Mouse (Mus musculus) hindbrain, postnatal 0 days (tissue): ENCODE data around the gene Rtn4rl1. TPM values are rescaled to one million over a fixed set of nuclear protein-coding genes. Genes with fewer than 3 reads are reported as not detected.

Source experiments
- ATAC-seq: fragments of 200-750 bp; cut with Nextera tagmentation; 2 replicates; pipeline ENCODE4 v1.8.0; 2017; ENCODE audit warnings: mild to moderate bottlenecking, moderate TSS enrichment, moderate library complexity
- DNase-seq: peaks from one replicate; pipeline ENCODE4 v3.0.0-alpha.2; 2015; ENCODE audit warnings: low spot score
- H3K27ac ChIP-seq: fragments of 300-500 bp; sonication (generic); 2 replicates; pipeline ENCODE4 v1.5.1; 2014; ENCODE audit warnings: mild to moderate bottlenecking
- H3K27me3 ChIP-seq: fragments of 300-500 bp; sonication (generic); 2 replicates; pipeline ENCODE4 v1.6.1; 2014; ENCODE audit warnings: low read length, mixed read lengths; ENCODE audit not compliant: insufficient read depth
- H3K36me3 ChIP-seq: fragments of 300-500 bp; sonication (generic); 2 replicates; pipeline ENCODE4 v1.6.1; 2014; ENCODE audit warnings: low read length, mixed read lengths; ENCODE audit not compliant: insufficient read depth
- H3K4me1 ChIP-seq: fragments of 300-500 bp; sonication (generic); 2 replicates; pipeline ENCODE4 v1.6.1; 2014; ENCODE audit warnings: antibody characterized with exemption, low read length, mixed read lengths; ENCODE audit not compliant: insufficient read depth
- H3K4me2 ChIP-seq: fragments of 300-500 bp; sonication (generic); 2 replicates; pipeline ENCODE4 v1.6.1; 2014; ENCODE audit warnings: low read depth, mild to moderate bottlenecking, low read length, moderate library complexity, mixed read lengths
- H3K4me3 ChIP-seq: fragments of 300-500 bp; sonication (generic); 2 replicates; pipeline ENCODE4 v1.5.1; 2014; ENCODE audit warnings: low read length
- H3K9ac ChIP-seq: fragments of 300-500 bp; sonication (generic); replicated peaks from 2 replicates; pipeline ENCODE4 v1.6.1; 2014; ENCODE audit warnings: mild to moderate bottlenecking, low read length, moderate library complexity, mixed read lengths
- H3K9me3 ChIP-seq: fragments of 300-500 bp; sonication (generic); 2 replicates; pipeline ENCODE4 v1.6.1; 2016; ENCODE audit warnings: low read length, mixed read lengths
- CTCF ChIP-seq: IDR thresholded peaks from 2 replicates; pipeline ENCODE4 v1.5.1; 2016; ENCODE audit warnings: antibody characterized with exemption, control low read depth, low read depth
- WGBS: fragments of 180-500 bp; shearing (Covaris S2); extraction: QIAGEN DNeasy Blood & Tissue Kit; methylation state at CpG from one replicate; pipeline ENCODE4 v1.1.7; 2014; 5-methylcytosine and 5-hydroxymethylcytosine counted together
- polyA plus RNA-seq: library from polyadenylated mRNA; unstranded; fragments of >200 nt; fragmentation: Nextera tagmentation; extraction: Ambion mirVana; gene quantifications from 2 replicates; pipeline ENCODE4 v1.2.1, GENCODE M21; 2015
- total RNA-seq: library from RNA; depleted of rRNA; stranded (reverse); fragments of >200 nt; gene quantifications from 2 replicates; pipeline ENCODE4 v1.2.3, GENCODE M21; 2014

The Rtn4rl1 gene
- total and polyA plus RNA-seq, 2 experiments from 2014 or later: 10.7 to 13.4 TPM

GRCm38 (mm10) chr11:75245372-75246330, 52.1 kb downstream of the Rtn4rl1 start:
- H3K4me2 ChIP-seq: no peak overlapping the region
- H3K36me3 ChIP-seq: no peaks in the 10 kb centered on the region
- H3K27me3 ChIP-seq: no peaks in the 10 kb centered on the region
- WGBS: 26% methylated on average over 16 of the region's 16 CpGs
- DNase-seq: peak; percentile 39
- peak; percentile 50 for ATAC-seq
- no peak overlapping the region for H3K27ac ChIP-seq
- TF ChIP-seq CTCF: 0 out of 2 replicates have a peak, but pooled peaks have one; percentile 4
- H3K4me3 ChIP-seq: no peak overlapping the region
- H3K9me3 ChIP-seq: no peaks in the 10 kb centered on the region
- no peak overlapping the region for H3K9ac ChIP-seq
- H3K4me1 ChIP-seq: 0 out of 2 replicates have a peak, but pooled peaks cover 12% of the 10 kb centered on the region

- Histone ChIP-seq H3K9me3 (no peaks in the 10 kb centered on the region), H3K36me3 (no peaks in the 10 kb centered on the region), H3K4me1 (0 out of 2 replicates have a peak, but pooled peaks cover 12% of the 10 kb centered on the region), H3K4me3 (no peak overlapping the region), H3K27ac (no peak overlapping the region), H3K27me3 (no peaks in the 10 kb centered on the region), H3K9ac (no peak overlapping the region), H3K4me2 (no peak overlapping the region)
- TF ChIP-seq CTCF: no peak
- ATAC-seq: no peak
- 71% methylated on average over 8 of the region's 8 CpGs for WGBS
- DNase-seq: no peak
Observed at GRCm38 (mm10) chr11:75246589-75246988, 53.0 kb downstream of the Rtn4rl1 start.

- WGBS: 93% methylated on average over 10 of the region's 10 CpGs
- H3K27ac ChIP-seq: no peak overlapping the region
Observed at GRCm38 (mm10) chr11:75247137-75247730, 53.7 kb downstream of the Rtn4rl1 start.

GRCm38 (mm10) chr11:75249588-75249987, 56.0 kb downstream of the Rtn4rl1 start:
- ATAC-seq: no peak
- H3K27ac ChIP-seq: no peak overlapping the region
- no peak for TF ChIP-seq CTCF
- no peaks in the 10 kb centered on the region for H3K27me3 ChIP-seq
- 0 out of 2 replicates have a peak, but pooled peaks cover 12% of the 10 kb centered on the region for H3K4me1 ChIP-seq
- no peaks in the 10 kb centered on the region for H3K36me3 ChIP-seq
- no peak overlapping the region for H3K4me3 ChIP-seq
- H3K9ac ChIP-seq: no peak overlapping the region
- no peak overlapping the region for H3K4me2 ChIP-seq
- WGBS: 78% methylated on average over 9 of the region's 9 CpGs
- no peaks in the 10 kb centered on the region for H3K9me3 ChIP-seq
- no peak for DNase-seq

More at GRCm38 (mm10) chr11:75247137-75247730, 53.7 kb downstream of the Rtn4rl1 start:
- ATAC-seq (no peak), DNase-seq (no peak)
- Histone ChIP-seq H3K4me1 (0 out of 2 replicates have a peak, but pooled peaks cover 12% of the 10 kb centered on the region), H3K9me3 (no peaks in the 10 kb centered on the region), H3K36me3 (no peaks in the 10 kb centered on the region), H3K4me2 (no peak overlapping the region), H3K27me3 (no peaks in the 10 kb centered on the region), H3K9ac (no peak overlapping the region), H3K4me3 (no peak overlapping the region)
- TF ChIP-seq CTCF: no peak

- DNase-seq (no peak), ATAC-seq (no peak)
- WGBS: 79% methylated on average over 4 of the region's 4 CpGs
- Histone ChIP-seq H3K36me3 (no peaks in the 10 kb centered on the region), H3K27ac (no peak overlapping the region), H3K4me3 (no peak overlapping the region), H3K9me3 (no peaks in the 10 kb centered on the region), H3K9ac (no peak overlapping the region), H3K4me2 (no peak overlapping the region), H3K27me3 (no peaks in the 10 kb centered on the region), H3K4me1 (0 out of 2 replicates have a peak, but pooled peaks cover 6% of the 10 kb centered on the region)
- no peak for TF ChIP-seq CTCF
Observed at GRCm38 (mm10) chr11:75251006-75251512, 57.5 kb downstream of the Rtn4rl1 start.

GRCm38 (mm10) chr11:75251557-75252070, 58.0 kb downstream of the Rtn4rl1 start:
- WGBS: 61% methylated on average over 7 of the region's 7 CpGs
- no peak overlapping the region for H3K9ac ChIP-seq
- no peak overlapping the region for H3K27ac ChIP-seq

More at GRCm38 (mm10) chr11:75251557-75252070, 58.0 kb downstream of the Rtn4rl1 start:
- no peaks in the 10 kb centered on the region for H3K27me3 ChIP-seq
- H3K9me3 ChIP-seq: no peaks in the 10 kb centered on the region
- ATAC-seq: no peak
- no peak overlapping the region for H3K4me3 ChIP-seq
- H3K4me2 ChIP-seq: no peak overlapping the region
- H3K36me3 ChIP-seq: no peaks in the 10 kb centered on the region
- DNase-seq: no peak
- 0 out of 2 replicates have a peak, but pooled peaks cover 6% of the 10 kb centered on the region for H3K4me1 ChIP-seq
- no peak for TF ChIP-seq CTCF
